In the genomic region with DNA sequence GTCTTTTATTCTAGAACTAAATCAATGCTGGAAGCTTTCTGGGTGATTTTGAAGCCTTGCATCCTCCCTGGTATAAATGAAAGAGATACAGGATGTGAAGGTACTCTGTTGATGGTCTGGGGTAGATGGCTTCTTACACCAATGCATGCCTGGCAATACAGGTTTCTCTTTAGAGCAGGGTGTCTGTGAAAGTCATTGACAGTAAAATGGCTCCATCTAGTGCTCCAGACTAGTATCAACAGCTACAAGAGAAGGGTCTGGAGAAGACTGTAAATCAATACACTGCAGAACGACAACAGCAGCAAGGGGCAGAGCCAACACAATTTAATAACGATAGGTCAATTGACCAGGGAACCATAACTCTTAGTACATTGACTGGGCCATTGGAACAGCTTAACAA, we compare ENCODE assay signal across 10 mouse cellular contexts.
DNase-seq lines count a peak whose midpoint lies in the region; ATAC-seq and TF ChIP-seq lines count a peak whose summit lies in the region.
"Had no signal": no experiment of that assay in that cellular context is flagged by ENCODE, and none has a peak within 500 bp of the region (broad histone marks: within the 10 kb centered on the region; RNA-seq: fewer than 3 reads in every experiment).

No protein-coding gene starts in this region.

- H3K27me3 ChIP-seq in kidney, postnatal 0 days (ENCODE audit: insufficient read depth, low read length) = no peaks in the 10 kb centered on the region
- H3K27me3 ChIP-seq: limb, embryonic 15.5 days had no signal

- H3K9me3 ChIP-seq in kidney, postnatal 0 days (replicated peaks; ENCODE audit: low read length) = no peaks in the 10 kb centered on the region
- H3K9me3 ChIP-seq: embryonic facial prominence, embryonic 13.5 days; limb, embryonic 15.5 days had no signal

- no peaks in the 10 kb centered on the region for H3K36me3 ChIP-seq in kidney, postnatal 0 days (ENCODE audit: insufficient read depth, low read length)
- H3K36me3 ChIP-seq: embryonic facial prominence, embryonic 13.5 days; limb, embryonic 15.5 days had no signal

- ATAC-seq in kidney, postnatal 0 days (replicated peaks; ENCODE audit: low FRiP score, low read depth) = no peak
- ATAC-seq in CD4-positive, CD25-positive, alpha-beta regulatory T cell, adult 4 months = peak; percentile 96
- ATAC-seq in megakaryocyte progenitor cell, adult 5-6 weeks (replicated peaks; ENCODE audit: poor library complexity) = peak; percentile 78

- no peak overlapping the region for H3K27ac ChIP-seq in kidney, postnatal 0 days
- H3K27ac ChIP-seq: embryonic facial prominence, embryonic 13.5 days; limb, embryonic 15.5 days had no signal

- no peaks in the 10 kb centered on the region for H3K4me1 ChIP-seq in kidney, postnatal 0 days (replicated peaks; ENCODE audit: insufficient read depth, low read length)
- H3K4me1 ChIP-seq: embryonic facial prominence, embryonic 13.5 days; limb, embryonic 15.5 days had no signal

- H3K4me3 ChIP-seq in kidney, postnatal 0 days (replicated peaks; ENCODE audit: low read depth, low read length) = no peak overlapping the region
- H3K4me3 ChIP-seq: embryonic facial prominence, embryonic 13.5 days; limb, embryonic 15.5 days had no signal

- DNase-seq in kidney, postnatal 0 days (ENCODE audit: low spot score) = peak; percentile 84
- DNase-seq in kidney, postnatal 4 days = no peak
- DNase-seq in NIH3T3 (ENCODE audit: low read depth) = peak; percentile 52
- peak; percentile 10 to 72 for DNase-seq in frontal cortex, adult 2 months (ENCODE audit: extremely low spot score in 1 of 2, low spot score in 1 of 2)
- no peak for DNase-seq in yolk sac, embryonic 10.5 days (ENCODE audit: low spot score)
- no peak for DNase-seq in spleen, adult 18-20 months

- no peak overlapping the region for H3K4me2 ChIP-seq in kidney, postnatal 0 days (ENCODE audit: low read length)
- H3K4me2 ChIP-seq: embryonic facial prominence, embryonic 13.5 days; limb, embryonic 15.5 days had no signal

- no peak overlapping the region for H3K9ac ChIP-seq in kidney, postnatal 0 days (ENCODE audit: low read depth, low read length)
- H3K9ac ChIP-seq: embryonic facial prominence, embryonic 13.5 days; limb, embryonic 15.5 days had no signal

- TF ChIP-seq CTCF in kidney, postnatal 0 days (IDR thresholded peaks at IDR 0.05; ENCODE audit: low read depth) = peak; percentile 86

- WGBS in kidney, postnatal 0 days = 19% methylated on average over 2 of the region's 2 CpGs

Comparison
In these comparisons a context has a peak if more than half of its experiments do, and no peak if none do; other contexts are left out.
1. DNase-seq: peak in kidney, postnatal 0 days (single experiment), NIH3T3 (single experiment) and frontal cortex, adult 2 months (2 of 2); none in kidney, postnatal 4 days (0 of 2), yolk sac, embryonic 10.5 days (single experiment) and spleen, adult 18-20 months (0 of 2).